Mouse (Mus musculus): ENCODE measurements at regions not wholly inside any gene's neighbourhood (a gene's known extent, or its start where the extent isn't known, plus 50 kb on each side); places are given as distances from the start of the nearest gene placed in this dataset.

DNA sequence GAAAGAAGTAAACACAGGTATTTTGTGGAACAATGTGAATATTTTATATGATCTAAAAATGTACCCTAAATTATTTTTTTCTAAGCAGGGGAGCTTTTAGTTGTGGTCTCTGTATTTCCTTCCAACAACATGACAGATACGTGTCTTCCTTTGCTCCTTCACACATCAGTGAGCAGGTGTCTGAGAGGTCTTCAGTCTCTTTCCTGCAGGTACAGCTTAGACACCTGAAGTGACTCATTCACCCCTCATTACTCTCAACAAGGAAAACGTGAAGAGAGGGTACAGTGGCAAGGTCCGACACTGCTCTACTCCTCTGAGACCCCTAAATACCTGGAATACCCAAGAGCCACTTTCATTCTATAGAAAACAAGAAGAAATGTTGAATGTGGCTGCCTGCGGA lies 103.5 kb upstream of the Bcl6 start:
- DNase-seq: no peak

DNA sequence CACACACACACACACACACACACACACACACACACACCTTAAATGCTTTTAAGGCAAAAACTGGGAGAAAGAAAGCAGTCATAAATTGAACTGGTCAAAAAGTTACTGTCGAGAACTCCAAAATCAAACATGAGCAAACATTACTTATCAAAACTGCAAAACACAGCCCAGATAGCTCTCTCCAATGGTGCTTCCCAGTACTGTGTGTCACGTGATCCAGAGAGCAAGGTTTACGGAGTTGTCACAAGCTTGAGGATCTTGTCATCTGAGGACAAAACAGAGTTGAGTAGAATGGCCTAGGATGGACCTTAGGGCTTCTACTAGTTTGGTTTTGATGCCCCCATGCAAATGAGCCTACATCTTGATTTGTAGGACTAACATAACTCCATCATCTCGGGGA lies 102.3 kb upstream of the Bcl6 start:
- DNase-seq: no peak

DNA sequence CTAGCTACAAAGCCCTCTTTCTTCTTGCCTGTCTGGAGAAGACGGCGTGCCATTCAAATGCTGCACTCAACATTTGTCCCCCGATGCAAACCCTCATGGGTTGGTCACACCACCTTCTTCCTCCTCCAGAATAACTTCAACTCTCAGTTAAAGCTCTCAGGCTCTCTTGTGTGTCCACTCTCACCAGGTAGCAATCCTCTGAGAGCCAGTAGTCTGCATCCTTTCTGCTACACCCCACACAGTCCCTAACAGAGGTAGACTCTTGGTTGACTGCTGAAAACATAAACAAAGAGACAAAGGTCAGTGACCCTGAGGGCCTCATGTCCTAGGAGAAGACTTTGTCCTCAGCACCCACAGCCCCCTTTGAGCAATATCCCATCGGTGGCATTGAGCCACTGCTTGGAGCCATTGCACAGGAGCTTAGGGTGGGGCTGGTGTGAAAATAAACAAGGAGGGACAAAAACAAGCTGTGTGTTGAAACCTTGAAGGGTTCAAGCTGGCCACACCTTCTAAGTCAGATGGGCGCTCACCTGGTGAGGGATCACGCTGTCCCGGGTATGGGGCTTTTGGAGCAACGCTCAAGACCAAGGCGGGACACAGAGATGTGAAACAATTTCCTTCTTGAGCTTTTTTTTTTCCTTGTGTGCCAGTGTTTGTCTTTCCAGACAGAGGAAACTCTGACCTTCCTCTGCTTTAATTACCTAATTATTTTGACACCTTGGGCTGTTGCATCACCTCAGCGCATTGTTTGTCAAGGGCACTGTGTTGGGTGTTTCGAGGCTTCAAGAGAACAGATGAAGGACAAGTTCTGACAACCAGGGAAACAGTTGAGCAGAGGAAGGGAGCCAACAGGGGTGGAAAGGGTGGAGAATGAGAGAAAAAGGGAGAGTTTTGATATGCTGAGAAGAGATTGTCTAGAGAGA lies 101.4 kb upstream of the Bcl6 start:
- DNase-seq: no peak

- DNase-seq: no peak
Observed at GRCm38 (mm10) chr16:24083966-24084365, 95.3 kb upstream of the Bcl6 start.

- DNase-seq: no peak
Observed at GRCm38 (mm10) chr16:24080471-24080870, 91.8 kb upstream of the Bcl6 start.

DNA sequence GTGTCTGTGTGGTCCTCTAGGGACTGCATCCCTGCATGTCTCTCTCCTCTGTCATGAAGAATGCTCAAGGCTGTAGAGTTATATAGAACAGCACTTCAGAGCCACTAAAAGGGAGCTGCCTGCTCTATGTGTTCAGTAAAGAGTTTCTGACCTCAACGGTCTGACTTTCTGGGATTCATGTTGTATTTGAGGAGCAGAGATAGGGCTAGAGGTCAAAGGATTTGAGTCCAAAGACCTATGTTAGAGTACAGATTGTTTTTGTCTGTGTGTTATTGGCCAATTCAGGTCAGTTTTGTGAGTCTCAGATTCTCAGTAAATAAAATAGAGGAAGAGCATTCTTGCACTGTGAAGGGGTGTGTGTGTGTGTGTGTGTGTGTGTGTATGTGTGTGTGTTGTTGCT lies 90.0 kb upstream of the Bcl6 start:
- DNase-seq: no peak

DNA sequence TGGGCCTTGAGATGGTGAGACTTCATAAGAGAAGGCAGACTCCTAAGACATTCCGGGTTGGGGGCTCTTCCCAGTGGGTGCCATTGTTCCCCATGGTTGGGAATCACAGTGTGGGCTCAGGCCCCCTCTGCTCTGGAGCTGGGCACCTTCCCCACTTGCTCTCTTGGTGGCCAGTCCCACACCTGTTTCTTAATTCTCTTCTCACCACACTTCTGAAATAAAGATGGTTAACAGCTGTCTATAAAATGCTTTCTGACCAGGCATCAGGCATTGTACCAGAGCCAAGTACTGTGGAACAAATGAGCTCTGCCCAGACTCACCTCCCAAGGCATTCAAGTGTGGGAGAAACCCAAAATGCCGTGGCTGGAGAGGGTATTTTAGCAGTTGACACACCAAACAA lies 88.8 kb upstream of the Bcl6 start:
- DNase-seq: no peak

DNA sequence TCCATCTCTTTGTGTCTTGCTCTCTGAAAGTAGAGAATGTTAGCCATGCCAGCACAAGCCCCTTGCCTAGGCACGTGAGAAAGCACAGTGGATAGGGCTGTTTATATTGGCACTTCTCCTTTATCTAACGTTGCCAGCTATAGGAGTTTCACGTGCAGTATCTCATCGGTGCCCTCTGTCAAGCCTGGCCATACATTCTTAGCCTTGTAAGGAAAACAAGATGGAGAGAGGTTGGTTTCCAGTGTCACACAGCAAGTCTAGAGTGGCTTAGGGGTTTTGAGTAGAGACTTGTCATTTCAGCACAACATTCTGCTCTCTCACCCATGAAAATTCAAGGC lies 88.1 kb upstream of the Bcl6 start:
- DNase-seq: no peak

- DNase-seq: peak; percentile 27
Observed at GRCm38 (mm10) chr16:24076109-24076798, 87.6 kb upstream of the Bcl6 start.

DNA sequence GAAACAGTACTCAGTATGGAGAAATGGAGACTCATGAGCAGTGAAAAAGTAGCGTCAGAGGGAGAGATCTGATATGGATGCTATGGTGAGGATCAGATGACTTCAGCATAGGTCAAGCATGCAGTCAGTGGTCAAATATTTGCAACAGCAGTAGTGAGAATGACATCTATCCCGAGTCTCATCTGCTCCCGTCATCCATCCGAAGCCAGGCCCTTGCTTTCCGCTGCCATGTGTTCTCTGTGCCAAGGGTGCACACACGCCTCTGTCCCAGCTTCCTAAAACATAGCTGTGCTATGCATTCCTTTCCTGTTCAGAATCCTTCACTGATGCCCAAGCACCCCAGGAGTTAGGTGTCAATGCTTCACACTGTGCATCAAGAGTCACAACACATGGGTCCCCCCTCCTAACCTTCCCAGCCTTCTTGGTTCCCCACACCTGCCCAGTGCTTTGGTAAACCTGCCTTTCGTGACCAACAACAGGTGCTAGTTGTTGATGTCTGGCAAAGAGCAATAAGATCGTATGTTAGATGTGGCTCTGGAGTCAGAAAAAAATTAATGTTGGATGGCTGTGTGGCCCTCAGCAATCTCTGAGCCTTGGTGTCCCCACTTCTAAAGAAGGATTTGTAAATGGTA lies 85.1 kb upstream of the Bcl6 start:
- DNase-seq: no peak

GRCm38 (mm10) chr16:24073065-24073464 lies 84.4 kb upstream of the Bcl6 start:
- no peak for DNase-seq

DNA sequence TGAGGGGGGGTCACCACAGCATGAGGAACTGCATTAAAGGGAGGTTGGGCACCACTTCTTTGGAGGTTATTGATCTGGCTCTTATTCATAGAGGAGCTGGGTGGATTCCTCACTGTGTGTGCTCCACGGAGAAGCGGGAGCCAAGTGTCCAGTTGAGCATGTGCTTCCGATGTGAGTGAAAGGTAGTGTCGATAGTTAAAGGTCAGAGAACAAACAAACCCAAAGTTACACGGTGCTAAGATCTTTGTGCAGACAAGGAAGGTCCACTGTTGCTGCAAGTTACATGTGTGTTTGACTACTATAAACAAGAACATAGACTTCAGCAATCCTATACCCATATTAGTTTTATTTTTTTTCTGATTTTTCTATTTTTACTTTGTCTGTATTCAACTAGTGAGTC lies 80.8 kb upstream of the Bcl6 start:
- no peak for DNase-seq

GRCm38 (mm10) chr16:24068250-24068813 lies 79.7 kb upstream of the Bcl6 start:
- DNase-seq: no peak

GRCm38 (mm10) chr16:24062314-24062713 lies 73.7 kb upstream of the Bcl6 start:
- DNase-seq: no peak

- no peak for DNase-seq
Observed at GRCm38 (mm10) chr16:24061496-24061895, 72.8 kb upstream of the Bcl6 start.

GRCm38 (mm10) chr16:24059090-24059600 lies 70.5 kb upstream of the Bcl6 start:
- no peak for DNase-seq

DNA sequence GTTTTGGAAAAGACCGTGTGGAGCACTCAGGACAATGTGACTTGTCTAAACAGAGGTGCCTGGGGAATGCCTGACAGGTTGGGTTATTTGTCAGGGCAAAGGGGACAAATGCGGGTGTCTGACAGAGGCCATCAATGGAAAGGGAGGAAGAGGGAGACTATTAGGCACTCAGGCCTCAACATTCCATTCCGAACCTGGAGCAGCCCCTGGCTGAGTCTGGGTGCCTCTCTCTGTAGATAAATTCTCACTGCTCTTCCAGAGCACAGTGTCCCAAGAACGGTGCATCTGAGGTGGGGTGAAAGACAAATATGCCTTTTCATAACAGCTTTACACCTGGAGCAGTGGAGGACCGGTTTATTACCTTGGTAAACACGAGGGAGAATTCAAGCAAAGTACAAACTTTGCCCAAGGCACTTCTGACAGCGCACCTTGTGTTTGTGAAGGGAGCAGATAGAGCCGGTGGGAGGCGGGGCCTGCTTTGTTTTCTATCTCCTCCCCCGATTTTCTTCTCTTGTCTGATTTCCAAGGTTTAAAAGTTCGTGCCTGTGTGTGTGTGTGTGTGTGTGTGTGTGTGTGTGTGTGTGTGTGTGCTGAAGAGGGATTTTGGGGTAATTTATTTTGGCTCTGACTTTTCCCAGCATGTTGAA lies 68.4 kb upstream of the Bcl6 start:
- no peak for DNase-seq

GRCm38 (mm10) chr16:24056123-24056884 lies 67.7 kb upstream of the Bcl6 start:
- no peak for DNase-seq

- no peak for DNase-seq
Observed at GRCm38 (mm10) chr16:24054293-24054692, 65.6 kb upstream of the Bcl6 start.

GRCm38 (mm10) chr16:24053403-24053802 lies 64.8 kb upstream of the Bcl6 start:
- DNase-seq: peak; percentile 66

DNA sequence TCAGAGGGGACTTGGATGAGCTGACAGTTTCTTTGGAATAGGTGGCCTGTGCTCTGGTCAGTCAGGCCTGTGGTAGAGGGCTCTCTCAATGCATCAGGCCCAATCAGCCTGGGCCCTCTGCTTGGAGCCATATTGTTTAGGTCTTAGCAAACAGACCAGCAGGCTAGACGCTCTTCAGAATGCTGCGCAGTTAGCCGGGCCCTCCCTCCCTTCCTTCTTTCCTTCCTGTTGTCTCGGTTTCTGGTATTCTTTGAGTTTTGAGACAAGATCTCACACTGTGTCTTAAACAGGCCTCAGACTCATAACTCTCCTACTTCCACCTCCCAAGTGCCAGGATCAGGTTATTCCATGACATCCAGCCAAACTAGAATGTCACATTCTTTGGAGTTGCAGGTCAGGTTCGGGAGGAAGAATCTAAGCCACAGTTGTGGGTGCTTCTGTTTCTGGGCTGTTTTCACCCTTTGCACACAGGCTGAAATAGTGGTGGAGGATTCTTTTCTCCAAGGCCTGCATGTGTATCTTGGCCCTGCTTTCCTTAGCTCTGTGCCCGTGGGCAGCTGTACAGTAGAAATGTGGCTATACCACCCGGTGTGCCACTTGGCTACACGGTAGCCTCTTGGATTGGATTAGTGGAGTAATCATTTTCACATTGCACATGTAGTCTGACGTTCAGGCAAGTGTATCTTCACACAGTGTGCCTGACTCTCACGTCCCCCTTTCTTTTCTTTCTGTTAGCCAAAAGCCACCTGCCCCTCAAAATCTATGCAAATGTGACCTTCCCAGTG lies 62.4 kb upstream of the Bcl6 start:
- DNase-seq: no peak
